Mouse (Mus musculus): Measurements from ENCODE around the gene Gm17660.
"Not testable (repeated sequence)": the region's sequence is repeated elsewhere in the genome, so short reads cannot be mapped to it uniquely, and the experiment has no call there.

Gm17660 gene

DNA sequence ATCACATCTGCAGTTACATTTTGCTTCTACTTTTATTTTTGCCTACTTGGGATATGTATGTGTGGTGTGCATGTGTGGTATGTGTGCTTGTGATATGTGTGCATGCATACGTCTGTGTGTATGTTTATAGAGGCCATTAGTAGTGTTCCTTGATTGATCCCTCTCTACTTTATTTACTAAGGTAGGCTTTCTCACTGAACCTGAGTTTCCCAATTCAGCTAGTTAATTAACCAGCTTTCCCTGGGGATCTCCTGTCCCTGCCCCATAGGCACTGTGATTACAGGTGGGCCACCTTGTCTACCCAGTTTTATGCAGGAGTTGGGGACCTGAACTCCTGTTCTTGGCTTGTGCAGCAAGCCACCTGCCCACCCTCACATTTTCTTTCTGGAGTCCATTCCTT, 40.7 kb downstream of the Gm17660 start:
- no peak for DNase-seq

DNA sequence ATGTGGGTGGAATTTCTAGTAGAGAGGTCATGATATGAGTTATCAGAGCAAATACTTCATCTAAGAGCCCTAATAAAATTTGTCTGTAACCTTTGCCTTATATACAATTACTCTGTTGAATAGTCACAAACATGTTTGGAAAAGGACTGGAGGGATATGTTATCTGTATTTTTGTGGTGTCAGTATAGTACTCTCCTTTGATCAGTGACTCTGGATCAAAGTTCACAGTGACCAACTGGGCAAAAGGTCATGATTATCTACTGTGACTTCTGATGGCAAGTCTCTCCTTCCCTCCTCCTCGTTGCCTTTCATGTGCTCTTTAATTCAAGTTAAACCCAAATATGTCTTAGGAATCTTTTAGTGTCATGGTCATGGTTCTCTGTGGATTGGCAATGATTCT, 41.6 kb downstream of the Gm17660 start:
- DNase-seq, result no peak

GRCm38 (mm10) chr5:104035066-104035465, 42.3 kb downstream of the Gm17660 start:
- no peak for DNase-seq

- DNase-seq, result no peak
Measured at GRCm38 (mm10) chr5:104032434-104033097, 44.8 kb downstream of the Gm17660 start.

DNA sequence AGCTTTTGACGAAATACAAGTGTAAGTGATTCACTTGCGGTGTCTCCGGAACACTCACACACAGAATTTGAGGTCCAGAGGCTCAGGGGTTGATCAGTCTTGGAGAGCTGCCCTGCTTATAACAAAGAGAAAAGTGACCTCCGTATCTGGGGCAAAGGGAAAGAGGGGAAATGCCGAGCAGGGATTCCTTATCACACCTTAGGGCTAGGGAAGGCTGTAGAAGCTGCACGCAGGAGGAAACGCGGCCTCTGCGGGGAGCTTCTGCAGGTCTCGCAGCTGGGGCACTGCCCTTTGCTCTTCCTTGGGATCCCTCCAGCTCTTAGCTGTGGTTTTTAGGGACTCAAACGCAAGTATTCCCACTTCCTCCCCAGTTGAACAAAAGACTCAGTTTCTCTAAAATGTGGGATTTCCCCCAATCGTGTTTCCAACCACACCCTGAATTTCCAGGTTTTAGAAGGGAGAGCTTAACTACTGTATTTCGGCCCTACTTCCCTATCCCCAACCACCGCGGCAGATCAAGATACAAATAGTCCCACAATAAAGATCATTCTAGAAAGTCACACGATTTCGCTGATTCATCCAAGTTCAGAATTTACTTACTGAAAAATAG, 52.1 kb downstream of the Gm17660 start:
- DNase-seq, result no peak

DNA sequence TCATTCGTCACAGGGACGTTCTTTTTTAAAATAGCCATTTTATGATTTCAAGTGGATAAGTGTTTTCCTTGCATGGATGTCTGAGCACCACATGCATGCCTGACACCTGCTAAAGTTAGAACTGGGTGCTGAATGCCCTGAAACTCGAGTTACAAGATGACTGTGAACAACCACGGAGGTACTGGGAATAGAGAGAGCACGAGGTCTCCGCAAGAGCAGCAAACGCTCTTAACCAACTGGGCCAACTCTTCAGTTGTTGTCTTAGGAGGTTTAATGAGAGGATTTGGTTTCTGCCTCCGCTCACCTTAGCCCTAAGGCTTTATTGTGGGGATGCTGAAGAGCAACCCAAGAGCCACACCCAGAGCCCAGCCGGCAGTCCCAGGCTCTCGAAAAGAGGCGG, 52.6 kb downstream of the Gm17660 start:
- no peak for DNase-seq

- DNase-seq, result not testable (repeated sequence)
Measured at GRCm38 (mm10) chr5:104024193-104024592, 53.2 kb downstream of the Gm17660 start.

DNA sequence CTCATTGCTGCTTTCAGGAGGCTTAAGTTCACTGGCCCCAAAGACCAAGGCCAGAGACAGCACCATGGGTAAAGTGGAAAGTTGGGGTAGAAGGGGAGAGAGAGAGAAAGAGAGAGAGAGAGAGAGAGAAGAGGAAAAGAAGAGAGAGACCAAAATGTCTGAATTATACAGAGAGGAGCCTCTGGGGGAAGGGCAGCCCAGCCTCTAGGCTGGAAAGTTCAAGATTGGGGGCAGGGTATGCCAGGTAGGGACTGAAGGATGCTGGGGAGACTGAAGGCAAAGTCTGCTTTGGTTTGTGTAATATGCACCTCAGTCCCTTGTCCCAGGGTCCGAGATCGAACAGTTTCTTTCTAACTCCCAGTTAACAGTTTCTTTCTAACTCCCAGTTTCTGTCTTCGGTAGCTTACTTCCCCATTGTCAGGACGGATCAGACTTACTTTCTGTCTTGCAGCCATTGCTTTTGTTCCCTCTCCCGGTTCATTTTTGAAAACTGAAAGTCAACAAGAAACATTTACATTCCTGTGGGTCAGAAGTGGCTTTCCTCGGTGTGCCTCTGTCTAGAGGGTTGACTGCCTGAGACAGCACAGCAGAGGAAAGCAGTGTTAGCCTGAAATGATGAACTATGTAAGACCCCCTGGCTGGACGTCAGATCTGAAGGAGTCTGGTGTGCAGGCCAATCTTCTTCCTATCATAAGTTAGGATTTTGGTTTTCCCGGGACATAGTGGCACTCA, 54.0 kb downstream of the Gm17660 start:
- no peak for DNase-seq

- no peak for DNase-seq
Measured at GRCm38 (mm10) chr5:104022558-104022957, 54.9 kb downstream of the Gm17660 start.

- peak; percentile 71 for DNase-seq
Measured at GRCm38 (mm10) chr5:104021597-104022378, 55.6 kb downstream of the Gm17660 start, which contains the start of gene Hsd17b11. TSS of gene Hsd17b11 (minus strand) at chr5:104021919.
